Mouse (Mus musculus) pancreas, adult 10 weeks (tissue): ENCODE measurements around the gene Ndufs6. TPM values are rescaled to one million over a fixed set of nuclear protein-coding genes. Genes with fewer than 3 reads are reported as not detected.

Source experiments
- polyA plus RNA-seq: library from polyadenylated mRNA; stranded (reverse); fragments of 350-450 nt; fragmentation: Illumina TruSeq; extraction: RNeasy Lipid Tissue Mini Kit (QIAGEN cat#74804); gene quantifications from one replicate; pipeline ENCODE4 v1.2.3, GENCODE M21; 2015; ENCODE audit warnings: low read depth, low replicate concordance; ENCODE audit not compliant: insufficient read depth

Gene Ndufs6
- 64.5 TPM for polyA plus RNA-seq

GRCm38 (mm10) chr13:73327827-73328698 lies at the start of gene Ndufs6, which contains the start of gene Mrpl36:
TSS of gene Ndufs6 (minus strand) at chr13:73328542.
TSS of gene Mrpl36 (plus strand) at chr13:73328513.

Other genes with a start within 250 kb of the Ndufs6 start
- not detected for gene Irx4, start 68.1 kb downstream of the Ndufs6 start, polyA plus RNA-seq
- 20.3 TPM for gene Mrpl36, start within 50 bp of the Ndufs6 start, polyA plus RNA-seq
- 9.1 TPM for gene Lpcat1, start 138.7 kb upstream of the Ndufs6 start, polyA plus RNA-seq
- gene Slc6a3, start 208.2 kb upstream of the Ndufs6 start, polyA plus RNA-seq: not detected